Mouse (Mus musculus) heart, embryonic 13.5 days (tissue): ENCODE results near the gene Bbx. TPM values are rescaled to one million over a fixed set of nuclear protein-coding genes. Genes with fewer than 3 reads are reported as not detected.
A peak's percentile ranks its signal among the peaks of the same experiment; 100 is the strongest.

Experiments used
- ATAC-seq: fragments of 200-750 bp; cut with Nextera tagmentation; 2 replicates; pipeline ENCODE4 v1.8.0; 2017; ENCODE audit warnings: moderate TSS enrichment; ENCODE audit not compliant: insufficient number of reproducible peaks, low FRiP score, low TSS enrichment; ENCODE audit errors: extremely low read depth
- H3K27ac ChIP-seq: fragments of 300-500 bp; sonication (generic); replicated peaks from 2 replicates; pipeline ENCODE4 v1.5.1; 2015; ENCODE audit warnings: moderate library complexity, mild to moderate bottlenecking, inconsistent platforms
- H3K27me3 ChIP-seq: fragments of 300-500 bp; sonication (generic); replicated peaks from 2 replicates; pipeline ENCODE4 v1.6.1; 2015; ENCODE audit warnings: mild to moderate bottlenecking, inconsistent platforms
- H3K36me3 ChIP-seq: fragments of 300-500 bp; sonication (generic); 2 replicates; pipeline ENCODE4 v1.6.1; 2015; ENCODE audit warnings: mild to moderate bottlenecking, inconsistent platforms
- H3K4me1 ChIP-seq: fragments of 300-500 bp; sonication (generic); 2 replicates; pipeline ENCODE4 v1.6.1; 2015; ENCODE audit warnings: inconsistent platforms
- H3K4me2 ChIP-seq: fragments of 300-500 bp; sonication (generic); 2 replicates; pipeline ENCODE4 v1.6.1; 2015; ENCODE audit warnings: inconsistent platforms, mild to moderate bottlenecking, moderate library complexity
- H3K4me3 ChIP-seq: fragments of 300-500 bp; sonication (generic); 2 replicates; pipeline ENCODE4 v1.5.1; 2015; ENCODE audit warnings: moderate library complexity, mild to moderate bottlenecking, inconsistent platforms
- H3K9ac ChIP-seq: fragments of 300-500 bp; sonication (generic); 2 replicates; pipeline ENCODE4 v1.6.1; 2015; ENCODE audit warnings: inconsistent platforms, mild to moderate bottlenecking, moderate library complexity
- H3K9me3 ChIP-seq: fragments of 300-500 bp; sonication (generic); 2 replicates; pipeline ENCODE4 v1.6.1; 2016; ENCODE audit warnings: inconsistent platforms
- WGBS: fragments of 180-500 bp; shearing (Covaris S2); methylation state at CpG from one replicate; pipeline ENCODE4 v1.1.7; 2015; ENCODE audit warnings: mixed read lengths; 5-methylcytosine and 5-hydroxymethylcytosine counted together
- polyA plus RNA-seq: library from polyadenylated mRNA; unstranded; fragments of >200 nt; fragmentation: Nextera tagmentation; extraction: Ambion mirVana; gene quantifications from 2 replicates; pipeline ENCODE4 v1.2.1, GENCODE M21; 2015

Gene Bbx
- polyA plus RNA-seq, 1 experiment from 2014 or later, result 32.0 TPM

DNA sequence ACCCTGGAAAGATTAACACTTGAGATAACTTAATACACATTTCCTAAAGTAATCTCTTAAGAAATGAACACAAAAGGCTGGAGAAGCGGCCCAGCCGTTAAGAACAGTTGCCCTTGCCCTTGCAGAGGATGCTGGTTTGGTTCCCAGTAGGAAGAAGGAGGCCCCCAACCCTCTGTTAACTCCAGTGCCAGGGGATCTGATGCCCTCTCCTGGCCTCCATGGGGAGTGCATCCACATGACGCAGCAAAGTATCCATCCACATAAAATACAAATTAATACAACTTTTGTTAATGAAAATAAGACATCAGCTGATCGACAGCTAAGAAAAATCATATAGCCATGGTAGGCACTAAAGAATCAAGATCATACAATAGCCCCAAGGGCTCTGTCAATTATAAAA, 33.6 kb downstream of the Bbx start:
- no peak overlapping the region for H3K4me2 ChIP-seq
- 82% methylated on average over 4 of the region's 4 CpGs for WGBS
- ATAC-seq, result no peak

DNA sequence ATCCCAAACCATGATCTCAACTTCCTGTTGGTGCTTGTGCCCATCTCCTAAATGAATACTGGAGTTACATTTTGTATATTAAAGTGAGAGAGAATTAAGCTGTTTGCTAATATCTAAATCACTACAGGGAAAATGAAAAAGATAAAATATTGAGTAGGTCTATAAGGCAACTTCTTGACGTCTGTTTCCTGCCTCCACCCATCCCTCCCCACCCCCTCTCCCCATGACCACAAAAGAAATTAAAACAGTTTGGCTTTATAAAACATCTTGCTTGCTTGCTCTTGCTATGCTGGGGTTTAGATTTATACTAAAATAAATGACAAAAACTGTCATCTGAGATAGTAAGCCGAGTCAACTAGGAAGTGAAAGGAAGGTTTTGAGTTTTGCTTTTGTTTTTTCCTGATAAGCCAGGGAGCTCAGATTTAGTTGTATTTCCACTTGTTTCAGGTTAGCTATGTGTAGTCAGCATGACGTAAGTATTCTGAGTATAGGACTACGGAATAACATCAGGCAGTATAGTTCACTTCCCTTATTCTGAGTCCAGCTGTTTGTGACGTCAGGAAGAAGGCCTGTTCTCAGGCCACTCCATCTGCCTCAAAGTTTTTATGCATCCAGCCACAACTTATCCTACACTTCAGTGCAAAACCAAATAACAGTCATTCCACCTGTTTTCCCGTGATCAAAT, 36.1 kb downstream of the Bbx start:
- no peak overlapping the region for H3K9ac ChIP-seq
- no peaks in the 10 kb centered on the region for H3K9me3 ChIP-seq
- ATAC-seq, result no peak
- H3K36me3 ChIP-seq, result peaks cover 2% of the 10 kb centered on the region; the same call in 1 of the 2 replicates
- no peaks in the 10 kb centered on the region for H3K27me3 ChIP-seq
- WGBS, result 66% methylated on average over 6 of the region's 6 CpGs
- peaks cover 14% of the 10 kb centered on the region for H3K4me1 ChIP-seq
- no peak overlapping the region for H3K4me2 ChIP-seq
- H3K27ac ChIP-seq, result no peak overlapping the region
- H3K4me3 ChIP-seq, result no peak overlapping the region

More for the DNA sequence above, 33.6 kb downstream of the Bbx start:
- H3K27ac ChIP-seq, result no peak overlapping the region
- H3K9me3 ChIP-seq, result no peaks in the 10 kb centered on the region
- H3K36me3 ChIP-seq, result peaks cover 8% of the 10 kb centered on the region; the same call in 1 of the 2 replicates
- H3K4me3 ChIP-seq, result no peak overlapping the region
- no peak overlapping the region for H3K9ac ChIP-seq
- H3K4me1 ChIP-seq, result peaks cover 22% of the 10 kb centered on the region
- H3K27me3 ChIP-seq, result no peaks in the 10 kb centered on the region

DNA sequence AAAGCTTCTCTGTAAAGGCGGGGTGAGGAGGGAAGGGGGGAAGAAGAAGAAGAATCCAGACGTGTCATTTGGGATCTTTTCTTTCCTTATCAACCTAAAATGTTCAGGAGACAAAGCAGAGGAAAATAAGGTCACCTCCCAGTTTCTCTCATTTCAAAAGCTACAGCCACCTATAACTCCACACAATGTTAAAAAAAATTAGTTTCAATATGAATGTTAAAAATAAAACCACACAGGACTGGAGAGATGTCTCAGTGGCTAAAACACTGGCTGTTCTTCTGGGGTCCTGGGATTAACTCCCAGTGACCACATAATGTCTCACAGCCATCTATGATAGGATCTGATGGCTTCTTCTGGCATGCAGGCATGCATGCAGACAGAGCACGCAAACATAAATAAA, 43.7 kb downstream of the Bbx start:
- Histone ChIP-seq H3K4me1 (0 out of 2 replicates have a peak, but pooled peaks cover 4% of the 10 kb centered on the region), H3K36me3 (peaks cover 3% of the 10 kb centered on the region; the same call in 1 of the 2 replicates), H3K9me3 (no peaks in the 10 kb centered on the region), H3K4me2 (no peak overlapping the region), H3K4me3 (no peak overlapping the region), H3K27ac (no peak overlapping the region), H3K27me3 (no peaks in the 10 kb centered on the region), H3K9ac (no peak overlapping the region)
- WGBS, result 64% methylated on average over 3 of the region's 3 CpGs
- no peak for ATAC-seq

GRCm38 (mm10) chr16:50383541-50383940, 48.6 kb downstream of the Bbx start:
- no peaks in the 10 kb centered on the region for H3K36me3 ChIP-seq
- no peaks in the 10 kb centered on the region for H3K9me3 ChIP-seq
- H3K4me2 ChIP-seq, result no peak overlapping the region
- H3K27ac ChIP-seq, result no peak overlapping the region
- ATAC-seq, result no peak
- no peaks in the 10 kb centered on the region for H3K27me3 ChIP-seq
- peaks cover 25% of the 10 kb centered on the region for H3K4me1 ChIP-seq
- no peak overlapping the region for H3K4me3 ChIP-seq
- 88% methylated on average over 8 of the region's 8 CpGs for WGBS
- H3K9ac ChIP-seq, result no peak overlapping the region

- Histone ChIP-seq H3K4me2 (peak overlapping the region; percentile 62), H3K36me3 (no peaks in the 10 kb centered on the region), H3K4me1 (peaks cover 21% of the 10 kb centered on the region), H3K27ac (no peak overlapping the region; the same call in 1 of the 2 replicates), H3K4me3 (peak overlapping the region; percentile 26), H3K9ac (peak overlapping the region; percentile 25; the same call in 1 of the 2 replicates), H3K9me3 (no peaks in the 10 kb centered on the region), H3K27me3 (no peaks in the 10 kb centered on the region)
- 37% methylated on average over 7 of the region's 7 CpGs for WGBS
- no peak for ATAC-seq
These were observed 50.8 kb downstream of the Bbx start for GRCm38 (mm10) chr16:50381351-50381746.

- Histone ChIP-seq H3K27me3 (no peaks in the 10 kb centered on the region), H3K4me2 (peak overlapping the region; percentile 62), H3K9me3 (no peaks in the 10 kb centered on the region), H3K4me3 (peak overlapping the region; percentile 26), H3K36me3 (no peaks in the 10 kb centered on the region), H3K4me1 (peaks cover 21% of the 10 kb centered on the region), H3K9ac (peak overlapping the region; percentile 25; the same call in 1 of the 2 replicates), H3K27ac (no peak overlapping the region; the same call in 1 of the 2 replicates)
- ATAC-seq, result no peak; the same call in 1 of the 2 replicates
- WGBS, result 38% methylated on average over 10 of the region's 10 CpGs
These were observed 51.4 kb downstream of the Bbx start for GRCm38 (mm10) chr16:50380682-50381350.

- Histone ChIP-seq H3K4me2 (peak overlapping the region; percentile 62; the same call in 1 of the 2 replicates), H3K4me3 (no peak overlapping the region), H3K36me3 (no peaks in the 10 kb centered on the region), H3K9ac (no peak overlapping the region), H3K9me3 (no peaks in the 10 kb centered on the region), H3K27ac (no peak overlapping the region), H3K4me1 (peaks cover 21% of the 10 kb centered on the region), H3K27me3 (no peaks in the 10 kb centered on the region)
- no peak for ATAC-seq
- 63% methylated on average over 7 of the region's 7 CpGs for WGBS
These were observed 52.0 kb downstream of the Bbx start for GRCm38 (mm10) chr16:50380232-50380631.

DNA sequence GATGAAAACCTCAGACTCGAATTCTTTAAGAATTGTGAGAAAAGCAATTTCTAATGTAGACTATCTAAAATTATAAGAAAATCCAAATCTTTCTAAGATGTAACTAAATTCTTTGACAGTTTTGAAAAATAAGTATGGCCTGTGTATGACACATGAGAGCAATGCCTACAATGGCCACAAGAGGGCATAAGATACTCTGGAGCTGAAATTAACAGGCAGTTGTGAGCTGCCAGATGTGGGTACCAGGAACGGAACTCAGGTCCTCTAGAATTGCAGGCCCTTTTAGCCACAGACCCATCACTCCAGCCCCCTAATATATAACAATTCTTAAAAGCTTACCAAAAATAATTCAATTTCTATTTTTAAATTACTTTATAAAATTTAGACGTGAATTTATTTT, 57.6 kb downstream of the Bbx start:
- no peak overlapping the region for H3K4me2 ChIP-seq

GRCm38 (mm10) chr16:50373685-50374084, 58.5 kb downstream of the Bbx start:
- no peak overlapping the region for H3K27ac ChIP-seq
- H3K4me1 ChIP-seq, result peaks cover 6% of the 10 kb centered on the region
- no peaks in the 10 kb centered on the region for H3K36me3 ChIP-seq
- H3K27me3 ChIP-seq, result no peaks in the 10 kb centered on the region
- no peak overlapping the region for H3K4me2 ChIP-seq
- WGBS, result 46% methylated on average over 5 of the region's 5 CpGs
- ATAC-seq, result no peak
- no peak overlapping the region for H3K9ac ChIP-seq
- H3K4me3 ChIP-seq, result no peak overlapping the region
- no peaks in the 10 kb centered on the region for H3K9me3 ChIP-seq

More for the DNA sequence above, 57.6 kb downstream of the Bbx start:
- H3K27me3 ChIP-seq, result no peaks in the 10 kb centered on the region
- H3K36me3 ChIP-seq, result no peaks in the 10 kb centered on the region
- no peak overlapping the region for H3K27ac ChIP-seq
- no peaks in the 10 kb centered on the region for H3K9me3 ChIP-seq
- H3K4me3 ChIP-seq, result no peak overlapping the region
- no peak overlapping the region for H3K9ac ChIP-seq
- no peak for ATAC-seq
- peaks cover 6% of the 10 kb centered on the region for H3K4me1 ChIP-seq
- 87% methylated on average over 3 of the region's 3 CpGs for WGBS

DNA sequence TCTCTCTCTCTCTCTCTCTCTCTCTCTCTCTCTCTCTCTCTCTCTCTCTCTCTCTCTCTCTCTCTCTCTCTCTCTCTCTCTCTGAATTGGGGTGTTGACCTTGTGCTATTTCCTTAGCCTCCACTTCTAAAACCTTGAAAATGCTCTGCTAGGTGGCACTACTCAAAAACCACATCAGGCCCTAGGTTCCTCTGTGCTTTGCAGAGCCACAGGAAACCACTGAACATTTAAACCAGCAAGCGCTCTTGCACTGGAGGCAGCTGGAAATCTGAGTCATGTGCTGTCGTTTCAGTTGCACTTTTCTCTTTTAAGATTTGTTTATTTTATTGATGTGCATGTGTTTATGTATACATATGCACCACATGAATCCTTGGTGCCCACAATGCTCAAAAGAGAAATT, 59.6 kb downstream of the Bbx start:
- WGBS, result 67% methylated on average over 2 of the region's 2 CpGs
- no peak overlapping the region for H3K27ac ChIP-seq
- no peak overlapping the region for H3K4me3 ChIP-seq

DNA sequence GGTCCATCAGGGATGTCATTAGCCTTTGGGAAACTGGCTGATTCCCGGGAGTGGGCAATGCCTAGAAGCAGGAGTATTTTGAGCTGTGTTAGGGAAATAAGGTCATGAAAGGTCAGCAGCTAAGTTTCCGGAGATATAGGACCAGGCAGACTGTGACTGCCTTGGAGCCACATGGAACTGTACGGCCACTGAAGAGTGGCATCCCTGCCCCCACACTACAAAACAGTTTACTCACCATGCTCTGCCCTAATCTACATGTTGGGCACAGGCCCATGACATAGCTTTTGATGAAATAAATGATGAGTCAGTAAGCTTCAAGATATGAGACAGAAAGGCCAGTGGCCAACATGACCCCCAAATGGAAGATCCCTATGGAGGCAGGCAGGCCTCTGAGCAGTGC, 60.7 kb downstream of the Bbx start:
- WGBS, result 31% methylated on average over 3 of the region's 3 CpGs
- no peak overlapping the region for H3K4me3 ChIP-seq
- no peak for ATAC-seq

More for the DNA sequence above, 59.6 kb downstream of the Bbx start:
- no peaks in the 10 kb centered on the region for H3K9me3 ChIP-seq
- no peak for ATAC-seq
- H3K4me1 ChIP-seq, result peaks cover 6% of the 10 kb centered on the region
- no peaks in the 10 kb centered on the region for H3K36me3 ChIP-seq
- H3K27me3 ChIP-seq, result no peaks in the 10 kb centered on the region
- H3K4me2 ChIP-seq, result no peak overlapping the region
- no peak overlapping the region for H3K9ac ChIP-seq

More for the DNA sequence above, 60.7 kb downstream of the Bbx start:
- H3K4me1 ChIP-seq, result peaks cover 12% of the 10 kb centered on the region
- H3K4me2 ChIP-seq, result no peak overlapping the region
- H3K27ac ChIP-seq, result no peak overlapping the region
- H3K9ac ChIP-seq, result no peak overlapping the region
- H3K36me3 ChIP-seq, result no peaks in the 10 kb centered on the region
- H3K9me3 ChIP-seq, result no peaks in the 10 kb centered on the region
- no peaks in the 10 kb centered on the region for H3K27me3 ChIP-seq
